Mouse (Mus musculus) layer of hippocampus, adult 2 months (tissue): ENCODE measurements around the gene Hist1h1e. TPM values are rescaled to one million over a fixed set of nuclear protein-coding genes. Genes with fewer than 3 reads are reported as not detected.
A peak's percentile ranks its signal among the peaks of the same experiment; 100 is the strongest.
"Not testable (repeated sequence)": the region's sequence is repeated elsewhere in the genome, so short reads cannot be mapped to it uniquely, and the experiment has no call there.

Experiments used
- DNase-seq, 2 experiments: peaks; one replicate each; pipeline ENCODE4 v3.0.0; 2022; ENCODE audit warnings: low spot score in 2 of 2
- H3K27ac ChIP-seq: fragments of 200-600 bp; 2 replicates; pipeline ENCODE4 v1.8.1; 2022
- H3K4me3 ChIP-seq: fragments of 200-600 bp; 2 replicates; pipeline ENCODE4 v1.8.1; 2022; ENCODE audit warnings: mild to moderate bottlenecking
- CTCF ChIP-seq: fragments of 200-600 bp; conservative IDR thresholded peaks from 2 replicates; pipeline ENCODE4 v1.8.1; 2022; ENCODE audit warnings: antibody characterized with exemption, mild to moderate bottlenecking, moderate library complexity
- total RNA-seq, 2 experiments: library from RNA; stranded (reverse); gene quantifications; 2 replicates each; pipeline ENCODE4 v1.2.3; 2021

Hist1h1e gene
- total RNA-seq, 2 experiments from 2014 or later, result 50.6 to 58.1 TPM

- no peak overlapping the region for H3K4me3 ChIP-seq
- H3K27ac ChIP-seq, result no peak overlapping the region
- no peak for TF ChIP-seq CTCF
- DNase-seq, result no peak
These were observed 17.3 kb downstream of the Hist1h1e start for GRCm38 (mm10) chr13:23605052-23605451.

- Histone ChIP-seq H3K27ac (no peak overlapping the region), H3K4me3 (no peak overlapping the region)
- TF ChIP-seq CTCF, result no peak
- DNase-seq, result no peak
These were observed 17.9 kb downstream of the Hist1h1e start for GRCm38 (mm10) chr13:23604452-23604851.

- no peak overlapping the region for H3K27ac ChIP-seq
- no peak for TF ChIP-seq CTCF
- DNase-seq, result no peak
- no peak overlapping the region for H3K4me3 ChIP-seq
These were observed 19.1 kb downstream of the Hist1h1e start for GRCm38 (mm10) chr13:23603182-23603699.

- H3K4me3 ChIP-seq, result no peak overlapping the region
- peak; percentile 76 to 79 for DNase-seq
- TF ChIP-seq CTCF, result peak; percentile 96
- H3K27ac ChIP-seq, result no peak overlapping the region
These were observed 24.4 kb downstream of the Hist1h1e start for GRCm38 (mm10) chr13:23597957-23598356.

- TF ChIP-seq CTCF, result no peak
- no peak for DNase-seq
- Histone ChIP-seq H3K27ac (no peak overlapping the region), H3K4me3 (no peak overlapping the region)
These were observed 26.6 kb downstream of the Hist1h1e start for GRCm38 (mm10) chr13:23595622-23596372.

- Histone ChIP-seq H3K4me3 (no peak overlapping the region), H3K27ac (no peak overlapping the region)
- TF ChIP-seq CTCF, result no peak
- no peak for DNase-seq
These were observed 27.2 kb downstream of the Hist1h1e start for GRCm38 (mm10) chr13:23595185-23595584.

- no peak for DNase-seq
- Histone ChIP-seq H3K4me3 (no peak overlapping the region), H3K27ac (no peak overlapping the region)
- no peak for TF ChIP-seq CTCF
These were observed 29.1 kb downstream of the Hist1h1e start for GRCm38 (mm10) chr13:23593051-23593770.

GRCm38 (mm10) chr13:23592614-23593013 lies 29.7 kb downstream of the Hist1h1e start:
- Histone ChIP-seq H3K4me3 (no peak overlapping the region), H3K27ac (no peak overlapping the region)
- no peak for DNase-seq
- TF ChIP-seq CTCF, result no peak

- not testable (repeated sequence) for H3K27ac ChIP-seq, H3K4me3 ChIP-seq, DNase-seq
These were observed 30.5 kb downstream of the Hist1h1e start for GRCm38 (mm10) chr13:23591886-23592285.

- no peak for DNase-seq
- Histone ChIP-seq H3K4me3 (no peak overlapping the region), H3K27ac (no peak overlapping the region)
- TF ChIP-seq CTCF, result no peak
These were observed 31.2 kb downstream of the Hist1h1e start for GRCm38 (mm10) chr13:23591206-23591605.

- no peak for DNase-seq
- Histone ChIP-seq H3K27ac (no peak overlapping the region), H3K4me3 (peak overlapping the region; percentile 64; the same call in 1 of the 2 replicates)
- TF ChIP-seq CTCF, result no peak
These were observed 35.5 kb downstream of the Hist1h1e start for GRCm38 (mm10) chr13:23586940-23587225.

GRCm38 (mm10) chr13:23586099-23586939 lies 36.0 kb downstream of the Hist1h1e start:
- DNase-seq, result no peak
- Histone ChIP-seq H3K4me3 (peak overlapping the region; percentile 64), H3K27ac (peak overlapping the region; percentile 95)
- no peak for TF ChIP-seq CTCF

GRCm38 (mm10) chr13:23585442-23586098 lies 36.8 kb downstream of the Hist1h1e start:
- H3K4me3 ChIP-seq, result peak overlapping the region; percentile 64
- peak; percentile 64 to 84 for DNase-seq
- peak overlapping the region; percentile 95 for H3K27ac ChIP-seq
